Mouse (Mus musculus): Measurements from ENCODE around the gene Rab27a. TPM values are rescaled to one million over a fixed set of nuclear protein-coding genes. Genes with fewer than 3 reads are reported as not detected.

Rab27a gene
- polyA plus RNA-seq, 1 experiment = 21.1 TPM

GRCm38 (mm10) chr9:73055441-73055911, 10.8 kb downstream of the Rab27a start:
- TF ChIP-seq POLR2A (IDR thresholded peaks at IDR 0.05; ENCODE audit: control insufficient read depth, extremely low read depth, insufficient read depth, low read length, poor library complexity) (no peak), CTCF (IDR thresholded peaks at IDR 0.05; ENCODE audit: borderline replicate concordance, control insufficient read depth, extremely low read depth, insufficient read depth, low read length, poor library complexity) (no peak)
- peaks cover 16% of the 10 kb centered on the region for H3K4me1 ChIP-seq (replicated peaks; ENCODE audit: control insufficient read depth, insufficient read depth, low read length)
- peak overlapping the region; percentile 53; the same call in 1 of the 2 replicates for H3K27ac ChIP-seq (ENCODE audit: control insufficient read depth, insufficient read depth, low read length)
- H3K27me3 ChIP-seq (ENCODE audit: control insufficient read depth, insufficient read depth, low read length) = no peaks in the 10 kb centered on the region
- no peak for DNase-seq
- 59% methylated on average over 10 of the region's 10 CpGs for WGBS
- H3K36me3 ChIP-seq (ENCODE audit: control insufficient read depth, insufficient read depth, low read length) = no peaks in the 10 kb centered on the region
- H3K4me3 ChIP-seq (ENCODE audit: control insufficient read depth, insufficient read depth, low read length) = no peak overlapping the region

- Histone ChIP-seq H3K27ac (ENCODE audit: control insufficient read depth, insufficient read depth, low read length) (no peak overlapping the region), H3K27me3 (ENCODE audit: control insufficient read depth, insufficient read depth, low read length) (no peaks in the 10 kb centered on the region), H3K36me3 (ENCODE audit: control insufficient read depth, insufficient read depth, low read length) (no peaks in the 10 kb centered on the region), H3K4me1 (replicated peaks; ENCODE audit: control insufficient read depth, insufficient read depth, low read length) (peaks cover 16% of the 10 kb centered on the region), H3K4me3 (ENCODE audit: control insufficient read depth, insufficient read depth, low read length) (no peak overlapping the region)
- TF ChIP-seq CTCF (IDR thresholded peaks at IDR 0.05; ENCODE audit: borderline replicate concordance, control insufficient read depth, extremely low read depth, insufficient read depth, low read length, poor library complexity) (no peak), POLR2A (IDR thresholded peaks at IDR 0.05; ENCODE audit: control insufficient read depth, extremely low read depth, insufficient read depth, low read length, poor library complexity) (no peak)
- DNase-seq = no peak
- 98% methylated on average over 4 of the region's 4 CpGs for whole genome bisulfite sequencing
Observed at GRCm38 (mm10) chr9:73059224-73059623, 14.6 kb downstream of the Rab27a start.

- Histone ChIP-seq H3K4me3 (ENCODE audit: control insufficient read depth, insufficient read depth, low read length) (no peak overlapping the region), H3K36me3 (ENCODE audit: control insufficient read depth, insufficient read depth, low read length) (no peaks in the 10 kb centered on the region), H3K4me1 (replicated peaks; ENCODE audit: control insufficient read depth, insufficient read depth, low read length) (peaks cover 6% of the 10 kb centered on the region), H3K27ac (ENCODE audit: control insufficient read depth, insufficient read depth, low read length) (no peak overlapping the region), H3K27me3 (ENCODE audit: control insufficient read depth, insufficient read depth, low read length) (no peaks in the 10 kb centered on the region)
- TF ChIP-seq POLR2A (IDR thresholded peaks at IDR 0.05; ENCODE audit: control insufficient read depth, extremely low read depth, insufficient read depth, low read length, poor library complexity) = no peak
- TF ChIP-seq CTCF (IDR thresholded peaks at IDR 0.05; ENCODE audit: borderline replicate concordance, control insufficient read depth, extremely low read depth, insufficient read depth, low read length, poor library complexity) = no peak
- WGBS = 93% methylated on average over 15 of the region's 15 CpGs
- DNase-seq = no peak
Observed at GRCm38 (mm10) chr9:73063621-73064290, 19.1 kb downstream of the Rab27a start.

- H3K4me1 ChIP-seq (replicated peaks; ENCODE audit: control insufficient read depth, insufficient read depth, low read length) = peaks cover 13% of the 10 kb centered on the region
- no peaks in the 10 kb centered on the region for H3K36me3 ChIP-seq (ENCODE audit: control insufficient read depth, insufficient read depth, low read length)
- DNase-seq = no peak
- 91% methylated on average over 10 of the region's 10 CpGs for WGBS
- H3K27ac ChIP-seq (ENCODE audit: control insufficient read depth, insufficient read depth, low read length) = no peak overlapping the region
- no peak for TF ChIP-seq CTCF (IDR thresholded peaks at IDR 0.05; ENCODE audit: borderline replicate concordance, control insufficient read depth, extremely low read depth, insufficient read depth, low read length, poor library complexity)
- H3K27me3 ChIP-seq (ENCODE audit: control insufficient read depth, insufficient read depth, low read length) = no peaks in the 10 kb centered on the region
- no peak overlapping the region for H3K4me3 ChIP-seq (ENCODE audit: control insufficient read depth, insufficient read depth, low read length)
Observed at GRCm38 (mm10) chr9:73067086-73067485, 22.4 kb downstream of the Rab27a start.

- no peak for DNase-seq
- Histone ChIP-seq H3K4me1 (replicated peaks; ENCODE audit: control insufficient read depth, insufficient read depth, low read length) (peaks cover 23% of the 10 kb centered on the region), H3K27me3 (ENCODE audit: control insufficient read depth, insufficient read depth, low read length) (no peaks in the 10 kb centered on the region), H3K4me3 (ENCODE audit: control insufficient read depth, insufficient read depth, low read length) (no peak overlapping the region), H3K36me3 (ENCODE audit: control insufficient read depth, insufficient read depth, low read length) (no peaks in the 10 kb centered on the region), H3K27ac (ENCODE audit: control insufficient read depth, insufficient read depth, low read length) (0 out of 2 replicates have a peak overlapping the region, but pooled peaks have one; percentile 40)
- no peak for TF ChIP-seq POLR2A (IDR thresholded peaks at IDR 0.05; ENCODE audit: control insufficient read depth, extremely low read depth, insufficient read depth, low read length, poor library complexity)
- TF ChIP-seq CTCF (IDR thresholded peaks at IDR 0.05; ENCODE audit: borderline replicate concordance, control insufficient read depth, extremely low read depth, insufficient read depth, low read length, poor library complexity) = no peak
- 51% methylated on average over 6 of the region's 6 CpGs for whole genome bisulfite sequencing
Observed at GRCm38 (mm10) chr9:73068230-73068679, 23.6 kb downstream of the Rab27a start.

- TF ChIP-seq CTCF (IDR thresholded peaks at IDR 0.05; ENCODE audit: borderline replicate concordance, control insufficient read depth, extremely low read depth, insufficient read depth, low read length, poor library complexity) (no peak), POLR2A (IDR thresholded peaks at IDR 0.05; ENCODE audit: control insufficient read depth, extremely low read depth, insufficient read depth, low read length, poor library complexity) (no peak)
- no peak for DNase-seq
- H3K36me3 ChIP-seq (ENCODE audit: control insufficient read depth, insufficient read depth, low read length) = no peaks in the 10 kb centered on the region
- H3K27me3 ChIP-seq (ENCODE audit: control insufficient read depth, insufficient read depth, low read length) = no peaks in the 10 kb centered on the region
- no peak overlapping the region for H3K27ac ChIP-seq (ENCODE audit: control insufficient read depth, insufficient read depth, low read length)
- WGBS = 71% methylated on average over 6 of the region's 6 CpGs
- H3K4me3 ChIP-seq (ENCODE audit: control insufficient read depth, insufficient read depth, low read length) = no peak overlapping the region
- peaks cover 26% of the 10 kb centered on the region for H3K4me1 ChIP-seq (replicated peaks; ENCODE audit: control insufficient read depth, insufficient read depth, low read length)
Observed at GRCm38 (mm10) chr9:73068688-73069087, 24.0 kb downstream of the Rab27a start.
